Comparison of ENCODE assay signal across 11 mouse cellular contexts in the genomic region with DNA sequence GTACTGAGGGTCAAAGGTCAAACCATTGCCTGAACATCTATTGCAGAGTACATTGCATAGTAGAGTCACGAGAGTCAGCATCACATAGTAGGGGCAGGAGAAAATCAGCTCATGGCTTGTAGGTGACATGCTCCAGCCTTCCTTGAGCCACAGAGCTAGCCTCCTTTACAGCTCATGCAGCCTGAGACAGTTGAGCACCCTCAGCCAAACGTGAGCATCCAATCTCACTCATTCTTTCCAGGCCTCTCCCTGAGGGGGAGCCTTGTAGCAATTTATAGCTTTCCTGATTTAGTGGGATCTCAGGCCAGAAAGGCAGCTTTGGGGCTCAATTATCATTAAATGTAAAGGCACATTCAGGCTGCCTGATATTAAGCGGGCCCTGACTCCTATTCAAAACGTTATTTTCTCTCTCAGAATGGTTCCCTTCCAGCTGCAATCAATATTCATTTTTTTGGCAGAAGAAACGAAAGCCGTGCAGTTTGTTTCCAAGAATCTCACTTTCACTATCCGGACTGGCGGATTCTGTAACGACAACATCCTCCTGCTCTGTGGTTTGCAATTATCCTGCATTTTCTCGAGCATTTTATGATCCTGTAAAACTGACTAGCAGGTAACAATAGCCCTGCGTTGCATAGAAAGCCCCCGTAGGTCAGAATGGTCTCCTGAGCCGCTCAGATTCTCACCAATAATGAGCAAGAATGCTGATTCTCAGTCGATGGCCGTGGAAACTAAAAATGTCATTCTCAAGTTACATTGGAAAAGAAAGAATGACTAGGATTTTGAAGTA. TPM values are rescaled to one million over a fixed set of nuclear protein-coding genes. Genes with fewer than 3 reads are reported as not detected.
DNase-seq lines count a peak whose midpoint lies in the region; ATAC-seq and TF ChIP-seq lines count a peak whose summit lies in the region.
"Had no signal": no experiment of that assay in that cellular context is flagged by ENCODE, and none has a peak within 500 bp of the region (broad histone marks: within the 10 kb centered on the region; RNA-seq: fewer than 3 reads in every experiment).

No protein-coding gene starts in this region.

- no peaks in the 10 kb centered on the region for H3K27me3 ChIP-seq in forebrain, embryonic 14.5 days (replicated peaks; ENCODE audit: control insufficient read depth, insufficient read depth, low read length)
- H3K27me3 ChIP-seq in forebrain, embryonic 13.5 days: no peaks in the 10 kb centered on the region
- H3K27me3 ChIP-seq in kidney, postnatal 0 days (ENCODE audit: insufficient read depth, low read length): no peaks in the 10 kb centered on the region

- 59% methylated on average over 15 of the region's 15 CpGs for WGBS in forebrain, embryonic 14.5 days
- 58% methylated on average over 15 of the region's 15 CpGs for WGBS in forebrain, embryonic 13.5 days
- WGBS in kidney, postnatal 0 days: 25% methylated on average over 15 of the region's 15 CpGs

- no peaks in the 10 kb centered on the region for H3K36me3 ChIP-seq in forebrain, embryonic 14.5 days (ENCODE audit: control insufficient read depth, insufficient read depth, low read length)
- H3K36me3 ChIP-seq in forebrain, embryonic 13.5 days (ENCODE audit: poor library complexity, severe bottlenecking): no peaks in the 10 kb centered on the region
- H3K36me3 ChIP-seq in kidney, postnatal 0 days (ENCODE audit: insufficient read depth, low read length): no peaks in the 10 kb centered on the region

- no peaks in the 10 kb centered on the region for H3K4me1 ChIP-seq in forebrain, embryonic 14.5 days (ENCODE audit: control insufficient read depth, insufficient read depth, low read length)
- H3K4me1 ChIP-seq in forebrain, embryonic 13.5 days: no peaks in the 10 kb centered on the region
- no peaks in the 10 kb centered on the region for H3K4me1 ChIP-seq in kidney, postnatal 0 days (replicated peaks; ENCODE audit: insufficient read depth, low read length)

- H3K4me2 ChIP-seq in forebrain, embryonic 14.5 days (ENCODE audit: low read length): no peak overlapping the region
- no peak overlapping the region for H3K4me2 ChIP-seq in forebrain, embryonic 13.5 days
- H3K4me2 ChIP-seq in kidney, postnatal 0 days (ENCODE audit: low read length): peak overlapping the region; percentile 39

- H3K9ac ChIP-seq in forebrain, embryonic 14.5 days (ENCODE audit: low read length): no peak overlapping the region
- no peak overlapping the region for H3K9ac ChIP-seq in forebrain, embryonic 13.5 days
- H3K9ac ChIP-seq in kidney, postnatal 0 days (ENCODE audit: low read depth, low read length): no peak overlapping the region

- H3K27ac ChIP-seq in forebrain, embryonic 14.5 days (ENCODE audit: low read depth, low read length): no peak overlapping the region
- no peak overlapping the region for H3K27ac ChIP-seq in forebrain, embryonic 13.5 days
- H3K27ac ChIP-seq in kidney, postnatal 0 days: no peak overlapping the region

- no peaks in the 10 kb centered on the region for H3K9me3 ChIP-seq in forebrain, embryonic 14.5 days (replicated peaks; ENCODE audit: control insufficient read depth, low read length)
- H3K9me3 ChIP-seq in forebrain, embryonic 13.5 days (replicated peaks): no peaks in the 10 kb centered on the region
- no peaks in the 10 kb centered on the region for H3K9me3 ChIP-seq in kidney, postnatal 0 days (replicated peaks; ENCODE audit: low read length)

- no peak for ATAC-seq in forebrain, embryonic 14.5 days
- no peak for ATAC-seq in forebrain, embryonic 13.5 days
- no peak for ATAC-seq in kidney, postnatal 0 days (replicated peaks; ENCODE audit: low FRiP score, low read depth)
- ATAC-seq in CD4-positive, CD25-positive, alpha-beta regulatory T cell, adult 4 months: no peak
- ATAC-seq: Patski had no signal

- TF ChIP-seq CTCF in kidney, postnatal 0 days (IDR thresholded peaks at IDR 0.05; ENCODE audit: low read depth): no peak

- H3K4me3 ChIP-seq in forebrain, embryonic 14.5 days (ENCODE audit: low read depth, low read length): no peak overlapping the region
- no peak overlapping the region for H3K4me3 ChIP-seq in forebrain, embryonic 13.5 days
- 0 out of 2 replicates have a peak overlapping the region, but pooled peaks have one; percentile 9 for H3K4me3 ChIP-seq in kidney, postnatal 0 days (replicated peaks; ENCODE audit: low read depth, low read length)
- H3K4me3 ChIP-seq: erythroblast, embryonic 14.5 days had no signal

- peak; percentile 6 for DNase-seq in forebrain, embryonic 14.5 days (ENCODE audit: low spot score)
- peak; percentile 59 for DNase-seq in kidney, postnatal 0 days (ENCODE audit: low spot score)
- no peak for DNase-seq in kidney, adult 8-10 months
- DNase-seq in right cerebral cortex, adult 2 months (ENCODE audit: low spot score in 2 of 2): peak; percentile 21 to 49
- no peak for DNase-seq in right cerebral cortex, postnatal 4 days
- DNase-seq in telencephalon, adult 2 months (ENCODE audit: low read depth, low spot score): peak; percentile 32
- DNase-seq: lung, postnatal 4 days had no signal

RNA-seq across cellular contexts. Expression of gene Fgf12, which starts 58.6 kb away (rescaled TPM):
- polyA plus RNA-seq in forebrain, embryonic 14.5 days (2014; fragmentation: Nextera tagmentation; extraction: Ambion mirVana): 16.1 and 21.2 TPM in 2 replicates
- 6.5 and 8.3 TPM in 2 replicates for polyA plus RNA-seq in forebrain, embryonic 13.5 days (2015; fragmentation: Nextera tagmentation; extraction: Ambion mirVana)
- 2.3 and 2.9 TPM in 2 replicates for polyA plus RNA-seq in kidney, postnatal 0 days (2015; fragmentation: Nextera tagmentation; extraction: Ambion mirVana)
- polyA plus RNA-seq in CD4-positive, CD25-positive, alpha-beta regulatory T cell, adult 4 months (2017; shearing (Covaris generic)): not detected
- polyA plus RNA-seq: erythroblast, embryonic 14.5 days; Patski had no signal

Comparison
In these comparisons a context has a peak if more than half of its experiments do, and no peak if none do; other contexts are left out.
1. DNase-seq: peak in forebrain, embryonic 14.5 days (single experiment), kidney, postnatal 0 days (single experiment), right cerebral cortex, adult 2 months (2 of 2) and telencephalon, adult 2 months (single experiment); none in kidney, adult 8-10 months (0 of 2) and right cerebral cortex, postnatal 4 days (single experiment).